In genomic region chr2:75265739-75266699, GRCm38 (mm10) we compare ENCODE assay signal across 18 mouse cellular contexts.
DNase-seq lines count a peak whose midpoint lies in the region; ATAC-seq and TF ChIP-seq lines count a peak whose summit lies in the region.
"Had no signal": no experiment of that assay in that cellular context is flagged by ENCODE, and none has a peak within 500 bp of the region (broad histone marks: within the 10 kb centered on the region; RNA-seq: fewer than 3 reads in every experiment).

No protein-coding gene starts in this region.

- H3K9ac ChIP-seq in forebrain, embryonic 16.5 days (replicated peaks; ENCODE audit: low read depth, low read length): no peak overlapping the region
- H3K9ac ChIP-seq in forebrain, embryonic 11.5 days (ENCODE audit: low read length): no peak overlapping the region
- H3K9ac ChIP-seq in neural tube, embryonic 12.5 days: no peak overlapping the region
- H3K9ac ChIP-seq in limb, embryonic 14.5 days (ENCODE audit: low read depth, low read length, severe bottlenecking): no peak overlapping the region
- H3K9ac ChIP-seq: liver, postnatal 0 days had no signal

- 0 out of 2 replicates have a peak, but pooled peaks have one; percentile 6 for ATAC-seq in forebrain, embryonic 16.5 days
- ATAC-seq in forebrain, embryonic 11.5 days (replicated peaks; ENCODE audit: low FRiP score): no peak
- peak; percentile 29; the same call in 1 of the 2 replicates for ATAC-seq in neural tube, embryonic 12.5 days (ENCODE audit: low FRiP score, low read depth)
- peak; percentile 47 for ATAC-seq in limb, embryonic 14.5 days (ENCODE audit: low FRiP score, low read depth)
- ATAC-seq: liver, postnatal 0 days had no signal

- DNase-seq in forebrain, embryonic 11.5 days (ENCODE audit: low spot score): no peak
- DNase-seq in neural tube, embryonic 10.5 days (ENCODE audit: extremely low spot score, low spot score): no peak
- no peak for DNase-seq in limb, embryonic 14.5 days (ENCODE audit: low spot score)
- no peak for DNase-seq in layer of hippocampus, adult 11-12 months (ENCODE audit: low spot score)
- DNase-seq in frontal cortex, postnatal 10 days (ENCODE audit: low spot score in 2 of 2): no peak
- DNase-seq in thymus, postnatal 0 days (ENCODE audit: low spot score): no peak
- DNase-seq: gastrocnemius, postnatal 25 days; kidney, adult 2 months; kidney, postnatal 10 days; layer of hippocampus, postnatal 36 days; liver; liver, postnatal 0 days; lung, postnatal 10 days; right cerebral cortex, postnatal 4 days had no signal

- no peak overlapping the region for H3K4me2 ChIP-seq in forebrain, embryonic 16.5 days (ENCODE audit: low read length)
- H3K4me2 ChIP-seq in forebrain, embryonic 11.5 days (ENCODE audit: low read depth, low read length, severe bottlenecking): no peak overlapping the region
- no peak overlapping the region for H3K4me2 ChIP-seq in neural tube, embryonic 12.5 days (replicated peaks)
- no peak overlapping the region for H3K4me2 ChIP-seq in limb, embryonic 14.5 days (replicated peaks; ENCODE audit: low read depth, low read length, severe bottlenecking)

- WGBS in forebrain, embryonic 16.5 days: 53% methylated on average over 19 of the region's 19 CpGs
- 76% methylated on average over 19 of the region's 19 CpGs for WGBS in forebrain, embryonic 11.5 days
- WGBS in neural tube, embryonic 12.5 days: 56% methylated on average over 19 of the region's 19 CpGs
- 43% methylated on average over 19 of the region's 19 CpGs for WGBS in limb, embryonic 14.5 days

- no peak for TF ChIP-seq POLR2A in limb, embryonic 14.5 days (IDR thresholded peaks at IDR 0.05; ENCODE audit: borderline replicate concordance, extremely low read depth, insufficient read depth, insufficient read length)

- no peaks in the 10 kb centered on the region for H3K36me3 ChIP-seq in forebrain, embryonic 16.5 days (ENCODE audit: control insufficient read depth, insufficient read depth)
- H3K36me3 ChIP-seq in forebrain, embryonic 11.5 days (ENCODE audit: control insufficient read depth, insufficient read depth, low read length): no peaks in the 10 kb centered on the region
- H3K36me3 ChIP-seq in neural tube, embryonic 12.5 days: no peaks in the 10 kb centered on the region
- H3K36me3 ChIP-seq in limb, embryonic 14.5 days (ENCODE audit: control insufficient read depth, insufficient read depth, low read length): no peaks in the 10 kb centered on the region
- H3K36me3 ChIP-seq: embryonic facial prominence, embryonic 10.5 days had no signal

- H3K27me3 ChIP-seq in forebrain, embryonic 16.5 days (replicated peaks; ENCODE audit: control insufficient read depth, insufficient read depth, low read length): no peaks in the 10 kb centered on the region
- no peaks in the 10 kb centered on the region for H3K27me3 ChIP-seq in forebrain, embryonic 11.5 days (ENCODE audit: control insufficient read depth, insufficient read depth, low read length)
- no peaks in the 10 kb centered on the region for H3K27me3 ChIP-seq in neural tube, embryonic 12.5 days (replicated peaks)
- 0 out of 2 replicates have a peak, but pooled peaks cover 7% of the 10 kb centered on the region for H3K27me3 ChIP-seq in limb, embryonic 14.5 days (ENCODE audit: control insufficient read depth, insufficient read depth, low read length)

- H3K4me3 ChIP-seq in forebrain, embryonic 16.5 days (replicated peaks; ENCODE audit: low read length): no peak overlapping the region
- no peak overlapping the region for H3K4me3 ChIP-seq in forebrain, embryonic 11.5 days (ENCODE audit: low read depth, low read length)
- no peak overlapping the region for H3K4me3 ChIP-seq in neural tube, embryonic 12.5 days
- H3K4me3 ChIP-seq in limb, embryonic 14.5 days (replicated peaks; ENCODE audit: low read length): no peak overlapping the region
- H3K4me3 ChIP-seq: embryonic facial prominence, embryonic 10.5 days; layer of hippocampus, adult 2 months had no signal

- H3K9me3 ChIP-seq in forebrain, embryonic 16.5 days (ENCODE audit: control insufficient read depth, low read length): no peaks in the 10 kb centered on the region
- no peaks in the 10 kb centered on the region for H3K9me3 ChIP-seq in forebrain, embryonic 11.5 days (ENCODE audit: control insufficient read depth, low read length)
- no peaks in the 10 kb centered on the region for H3K9me3 ChIP-seq in neural tube, embryonic 12.5 days
- H3K9me3 ChIP-seq in limb, embryonic 14.5 days (ENCODE audit: control insufficient read depth, low read length): no peaks in the 10 kb centered on the region
- H3K9me3 ChIP-seq: embryonic facial prominence, embryonic 10.5 days had no signal

- no peak overlapping the region for H3K27ac ChIP-seq in forebrain, embryonic 16.5 days (ENCODE audit: low read length)
- H3K27ac ChIP-seq in forebrain, embryonic 11.5 days (ENCODE audit: low read depth, low read length): no peak overlapping the region
- no peak overlapping the region for H3K27ac ChIP-seq in neural tube, embryonic 12.5 days
- H3K27ac ChIP-seq in limb, embryonic 14.5 days (replicated peaks; ENCODE audit: low read depth, low read length): no peak overlapping the region
- H3K27ac ChIP-seq: embryonic facial prominence, embryonic 10.5 days; layer of hippocampus, adult 2 months had no signal

- H3K4me1 ChIP-seq in forebrain, embryonic 16.5 days (replicated peaks; ENCODE audit: control insufficient read depth, insufficient read depth, low read length): peaks cover 21% of the 10 kb centered on the region
- H3K4me1 ChIP-seq in forebrain, embryonic 11.5 days (replicated peaks; ENCODE audit: control insufficient read depth, insufficient read depth, low read length): no peaks in the 10 kb centered on the region; the same call in 1 of the 2 replicates
- peaks cover 17% of the 10 kb centered on the region for H3K4me1 ChIP-seq in neural tube, embryonic 12.5 days
- H3K4me1 ChIP-seq in limb, embryonic 14.5 days (ENCODE audit: control insufficient read depth, insufficient read depth, low read length): peaks cover 5% of the 10 kb centered on the region; the same call in 1 of the 2 replicates
